Mouse (Mus musculus): Measurements from ENCODE around the gene Tmem201.
A peak's percentile ranks its signal among the peaks of the same experiment; 100 is the strongest.

Tmem201 gene

GRCm38 (mm10) chr4:149749003-149749662 lies 11.3 kb upstream of the Tmem201 start:
- no peak for DNase-seq (ENCODE audit: low spot score)

- DNase-seq (ENCODE audit: low spot score): no peak
These were observed 6.3 kb upstream of the Tmem201 start for GRCm38 (mm10) chr4:149744119-149744518.

- no peak for DNase-seq (ENCODE audit: low spot score)
These were observed 4.2 kb upstream of the Tmem201 start for GRCm38 (mm10) chr4:149742011-149742530.

- DNase-seq (ENCODE audit: low spot score): no peak
These were observed 2.5 kb upstream of the Tmem201 start for GRCm38 (mm10) chr4:149740301-149740700.

GRCm38 (mm10) chr4:149739478-149739877 lies 1.6 kb upstream of the Tmem201 start:
- no peak for DNase-seq (ENCODE audit: low spot score)

- no peak for DNase-seq (ENCODE audit: low spot score)
These were observed 1.3 kb downstream of the Tmem201 start for GRCm38 (mm10) chr4:149736581-149736980.

- no peak for DNase-seq (ENCODE audit: low spot score)
These were observed 2.1 kb downstream of the Tmem201 start for GRCm38 (mm10) chr4:149735624-149736250.

- no peak for DNase-seq (ENCODE audit: low spot score)
These were observed 2.9 kb downstream of the Tmem201 start for GRCm38 (mm10) chr4:149734730-149735475.

GRCm38 (mm10) chr4:149734246-149734645 lies 3.6 kb downstream of the Tmem201 start:
- no peak for DNase-seq (ENCODE audit: low spot score)

- no peak for DNase-seq (ENCODE audit: low spot score)
These were observed 4.1 kb downstream of the Tmem201 start for GRCm38 (mm10) chr4:149733748-149734147.

GRCm38 (mm10) chr4:149732800-149733199 lies 5.0 kb downstream of the Tmem201 start:
- DNase-seq (ENCODE audit: low spot score): no peak

- no peak for DNase-seq (ENCODE audit: low spot score)
These were observed 5.5 kb downstream of the Tmem201 start for GRCm38 (mm10) chr4:149732313-149732712.

GRCm38 (mm10) chr4:149730827-149731226 lies 7.0 kb downstream of the Tmem201 start:
- no peak for DNase-seq (ENCODE audit: low spot score)

- DNase-seq (ENCODE audit: low spot score): no peak
These were observed 9.0 kb downstream of the Tmem201 start for GRCm38 (mm10) chr4:149728810-149729209.

GRCm38 (mm10) chr4:149727636-149728035 lies 10.2 kb downstream of the Tmem201 start:
- DNase-seq (ENCODE audit: low spot score): no peak

- DNase-seq (ENCODE audit: low spot score): peak; percentile 47
These were observed 12.0 kb downstream of the Tmem201 start for GRCm38 (mm10) chr4:149725661-149726350.

- DNase-seq (ENCODE audit: low spot score): no peak
These were observed 12.9 kb downstream of the Tmem201 start for GRCm38 (mm10) chr4:149724916-149725470.

- no peak for DNase-seq (ENCODE audit: low spot score)
These were observed 13.8 kb downstream of the Tmem201 start for GRCm38 (mm10) chr4:149723855-149724731.

GRCm38 (mm10) chr4:149723021-149723390 lies 14.8 kb downstream of the Tmem201 start:
- DNase-seq (ENCODE audit: low spot score): no peak

- DNase-seq (ENCODE audit: low spot score): no peak
These were observed 15.5 kb downstream of the Tmem201 start for GRCm38 (mm10) chr4:149722104-149723020.

Measured in spleen, adult 12 weeks (tissue).